Mouse (Mus musculus) ES-Bruce4 (cell line): Measurements from ENCODE around the gene Bahd1.

Source experiments
- CTCF ChIP-seq: IDR thresholded peaks from one replicate; pipeline ENCODE4 v1.8.1; 2011; ENCODE audit warnings: low read depth, low read length
- EP300 ChIP-seq: IDR thresholded peaks from 2 replicates; pipeline ENCODE4 v1.6.1; 2011; ENCODE audit warnings: low read depth, low read length; ENCODE audit not compliant: insufficient read depth
- POLR2A ChIP-seq: IDR thresholded peaks from one replicate; pipeline ENCODE4 v1.8.1; 2011; ENCODE audit warnings: low read length; ENCODE audit not compliant: insufficient read depth

GRCm38 (mm10) chr2:118909151-118909550, 9.0 kb downstream of the Bahd1 start:
- TF ChIP-seq CTCF (no peak), POLR2A (no peak), EP300 (no peak)
